Mouse (Mus musculus): ENCODE measurements around the gene Erbb4.

Erbb4 gene

GRCm38 (mm10) chr1:68105834-68106542 is 1001.9 kb downstream of the Erbb4 start:
- DNase-seq (ENCODE audit: low read depth, low spot score) = no peak

- DNase-seq (ENCODE audit: low read depth, low spot score) = no peak
Measured at GRCm38 (mm10) chr1:68089623-68090022, 1018.2 kb downstream of the Erbb4 start.

- no peak for DNase-seq (ENCODE audit: low read depth, low spot score)
Measured at GRCm38 (mm10) chr1:68056494-68056893, 1051.4 kb downstream of the Erbb4 start.

- DNase-seq (ENCODE audit: low read depth, low spot score) = no peak
Measured at GRCm38 (mm10) chr1:68054715-68055114, 1053.1 kb downstream of the Erbb4 start.

- no peak for DNase-seq (ENCODE audit: low read depth, low spot score)
Measured at GRCm38 (mm10) chr1:68049856-68050255, 1058.0 kb downstream of the Erbb4 start.

GRCm38 (mm10) chr1:68047139-68047538 is 1060.7 kb downstream of the Erbb4 start:
- no peak for DNase-seq (ENCODE audit: low read depth, low spot score)

- no peak for DNase-seq (ENCODE audit: low read depth, low spot score)
Measured at GRCm38 (mm10) chr1:68046551-68046970, 1061.3 kb downstream of the Erbb4 start.

GRCm38 (mm10) chr1:68024086-68024940 is 1083.5 kb downstream of the Erbb4 start:
- DNase-seq (ENCODE audit: low read depth, low spot score) = no peak

GRCm38 (mm10) chr1:68020020-68020419 is 1087.8 kb downstream of the Erbb4 start:
- DNase-seq (ENCODE audit: low read depth, low spot score) = no peak

GRCm38 (mm10) chr1:68019618-68020017 is 1088.2 kb downstream of the Erbb4 start:
- DNase-seq (ENCODE audit: low read depth, low spot score) = no peak
